Mouse (Mus musculus) mesoderm, embryonic 11.5 days (tissue): ENCODE data around the gene Cct7.

Experiments
- DNase-seq: peaks from one replicate; pipeline ENCODE4 v3.0.0-alpha.2; 2012; ENCODE audit warnings: low read depth, low spot score

The Cct7 gene

GRCm38 (mm10) chr6:85502103-85502910 lies 51.0 kb downstream of the Cct7 start:
- peak; percentile 24 for DNase-seq

- peak; percentile 37 for DNase-seq
Measured at GRCm38 (mm10) chr6:85502911-85503250, 51.6 kb downstream of the Cct7 start, which contains the start of gene Fbxo41. Gene Fbxo41 (minus strand): TSS chr6:85502994.

- DNase-seq, result no peak
Measured at GRCm38 (mm10) chr6:85504908-85505307, 53.6 kb downstream of the Cct7 start.

GRCm38 (mm10) chr6:85508602-85509001 lies 57.3 kb downstream of the Cct7 start:
- no peak for DNase-seq

GRCm38 (mm10) chr6:85510476-85510875 lies 59.2 kb downstream of the Cct7 start:
- DNase-seq, result peak; percentile 45

- peak; percentile 54 for DNase-seq
Measured at GRCm38 (mm10) chr6:85511286-85512055, 60.2 kb downstream of the Cct7 start.

GRCm38 (mm10) chr6:85512056-85512440 lies 60.7 kb downstream of the Cct7 start:
- no peak for DNase-seq

GRCm38 (mm10) chr6:85512577-85513530 lies 61.5 kb downstream of the Cct7 start:
- DNase-seq, result no peak

- DNase-seq, result peak; percentile 49
Measured at GRCm38 (mm10) chr6:85513531-85513910, 62.2 kb downstream of the Cct7 start, which contains the start of gene Egr4. Gene Egr4 (minus strand): TSS chr6:85513589.

GRCm38 (mm10) chr6:85515941-85516340 lies 64.6 kb downstream of the Cct7 start:
- no peak for DNase-seq
